Mouse (Mus musculus): ENCODE results near the gene Pla2g6.
A peak's percentile ranks its signal among the peaks of the same experiment; 100 is the strongest.

Pla2g6 gene

GRCm38 (mm10) chr15:79350866-79351265 is 22.7 kb upstream of the Pla2g6 start:
- no peak for DNase-seq (ENCODE audit: low spot score in 2 of 2)

DNA sequence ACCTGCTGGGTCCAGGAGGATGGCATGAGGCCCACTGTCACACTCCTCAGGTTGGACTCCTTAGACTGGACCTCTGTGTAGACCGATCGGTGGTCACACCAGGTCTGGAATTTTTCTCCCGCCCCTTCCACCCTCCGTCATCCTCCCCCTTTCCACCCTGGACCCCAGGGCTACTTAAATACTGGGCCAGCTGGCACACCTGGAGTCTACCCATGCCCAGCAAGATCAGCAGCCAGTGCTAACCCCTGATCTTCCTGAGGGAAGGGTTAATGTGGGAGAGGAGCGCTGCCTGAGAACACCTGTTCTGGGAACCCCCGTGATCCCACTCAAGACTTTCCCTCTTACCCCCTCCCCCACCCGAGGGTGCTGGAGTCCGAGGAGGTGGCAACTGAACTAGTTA is 20.5 kb upstream of the Pla2g6 start:
- DNase-seq (ENCODE audit: low spot score in 2 of 2), result no peak

DNA sequence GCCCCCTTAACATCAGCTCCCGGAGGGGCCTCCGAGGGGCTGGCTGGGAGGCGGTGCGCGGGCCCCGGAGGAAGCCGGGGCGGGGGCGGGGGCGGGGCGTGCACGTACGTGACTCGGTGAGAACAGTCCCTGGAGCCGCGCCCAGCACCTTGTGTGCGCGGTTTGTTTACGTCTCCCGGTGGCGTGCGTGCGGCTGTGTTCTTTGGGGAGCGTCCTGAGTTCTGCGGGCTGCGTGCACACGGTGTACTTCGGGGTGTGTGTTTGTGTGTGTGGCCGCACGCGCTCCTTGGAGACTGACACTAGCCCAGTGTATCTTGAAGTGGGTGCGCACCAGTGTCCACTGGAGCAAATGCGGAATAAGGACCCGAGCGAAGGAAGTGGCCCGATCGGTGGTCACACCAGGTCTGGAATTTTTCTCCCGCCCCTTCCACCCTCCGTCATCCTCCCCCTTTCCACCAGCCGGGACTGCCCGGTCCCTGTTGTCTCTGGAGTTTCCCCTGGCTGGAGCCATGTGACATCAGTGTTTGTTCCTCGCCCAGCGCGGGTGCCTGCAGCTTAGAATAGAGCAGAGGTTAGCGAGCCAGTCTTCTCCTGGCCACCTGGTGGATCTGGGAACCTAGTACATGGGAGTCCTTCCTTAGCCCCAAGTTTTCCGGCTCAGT is 19.8 kb upstream of the Pla2g6 start:
- peak; percentile 69 to 72 for DNase-seq (ENCODE audit: low spot score in 2 of 2)

DNA sequence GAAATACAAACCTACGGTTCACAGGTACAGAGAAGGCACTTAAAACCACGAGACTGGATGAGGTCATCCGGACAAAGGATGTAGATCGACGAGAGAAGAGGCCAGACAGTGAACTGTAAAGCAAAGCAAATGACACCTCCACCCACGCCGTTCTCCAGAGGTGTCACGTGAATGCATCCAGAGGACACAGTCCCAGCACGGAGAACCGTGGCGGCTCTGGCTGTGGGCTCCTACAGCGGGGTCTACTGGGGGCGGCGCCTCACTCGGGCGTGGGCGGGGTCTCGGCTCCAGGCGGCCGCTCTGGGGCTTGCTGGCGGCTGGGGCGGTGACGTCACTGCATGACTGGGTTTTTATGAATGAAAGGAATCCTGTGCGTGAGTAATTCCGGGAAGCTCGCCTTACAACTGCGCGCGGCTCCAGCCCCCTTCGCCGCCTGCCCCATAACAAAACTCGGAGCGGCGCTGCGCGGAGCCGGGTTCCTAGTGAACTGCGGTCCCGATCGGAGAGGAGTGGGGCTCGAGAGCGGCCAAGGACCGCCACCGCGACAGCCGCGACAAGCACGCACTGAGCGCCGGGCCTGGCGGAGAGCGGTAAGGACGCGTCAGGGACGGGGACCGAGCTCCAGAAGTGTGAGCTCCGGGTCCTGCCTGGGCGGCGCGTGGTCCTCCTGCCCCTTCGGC is 19.1 kb upstream of the Pla2g6 start:
- peak; percentile 81 to 88 for DNase-seq (ENCODE audit: low spot score in 2 of 2)

GRCm38 (mm10) chr15:79346051-79346793 is 18.0 kb upstream of the Pla2g6 start, which contains the start of gene Maff:
Maff (plus strand) TSS chr15:79346621.
- no peak for DNase-seq (ENCODE audit: low spot score in 2 of 2)

DNA sequence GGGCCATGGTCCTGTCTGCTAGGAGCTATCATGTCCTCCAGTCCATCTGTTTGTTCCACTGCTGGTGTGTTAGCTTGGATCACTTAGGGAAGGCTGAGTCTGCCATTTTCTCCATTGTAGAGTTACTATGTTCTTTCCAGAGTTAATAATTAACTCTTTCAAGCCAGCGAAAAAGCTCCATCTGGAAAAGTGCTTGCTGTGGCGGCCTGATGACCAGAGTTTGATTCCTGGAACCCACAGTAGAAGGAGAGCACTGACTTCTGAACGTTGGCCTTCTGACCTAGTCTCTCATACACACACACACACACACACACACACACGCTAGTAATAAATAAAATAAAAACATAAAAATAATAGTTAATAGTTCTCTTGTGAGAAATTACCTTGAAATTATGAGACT is 16.4 kb upstream of the Pla2g6 start:
- DNase-seq (ENCODE audit: low spot score in 2 of 2), result no peak

DNA sequence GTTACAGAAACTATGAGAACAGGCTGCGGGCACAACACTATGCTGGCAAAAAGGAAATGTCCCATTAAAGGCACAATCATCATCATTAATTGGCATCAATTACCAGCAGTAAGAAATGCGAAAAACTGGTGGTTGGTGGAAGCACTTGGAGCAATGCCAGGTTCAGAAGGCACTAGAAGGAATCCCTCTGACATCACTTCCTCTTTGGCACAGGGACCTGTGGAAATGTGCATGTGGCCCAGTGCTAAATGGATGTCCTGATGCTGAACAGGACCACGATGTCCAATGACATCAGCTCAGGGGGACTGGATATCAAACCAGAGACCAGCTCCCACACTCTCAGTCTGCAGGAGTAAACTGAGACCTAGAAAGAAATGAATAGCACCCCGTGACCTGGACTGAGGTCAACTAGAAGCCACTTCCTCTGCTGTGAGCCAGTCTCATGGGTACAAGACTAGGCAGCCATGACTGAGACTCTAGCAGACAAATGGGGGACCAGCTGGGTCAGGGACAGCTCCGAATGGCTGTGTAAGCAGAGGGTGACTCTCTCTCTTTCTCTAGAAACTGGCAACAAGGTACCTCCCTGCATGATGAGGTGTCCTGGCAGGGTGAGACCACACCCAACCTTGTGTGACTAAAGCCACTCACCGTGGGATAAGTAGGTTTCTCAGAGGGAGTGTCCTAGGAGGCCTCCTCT is 14.6 kb upstream of the Pla2g6 start:
- DNase-seq (ENCODE audit: low spot score in 2 of 2), result no peak

GRCm38 (mm10) chr15:79338978-79339377 is 10.8 kb upstream of the Pla2g6 start:
- DNase-seq (ENCODE audit: low spot score in 2 of 2), result no peak

GRCm38 (mm10) chr15:79335061-79335655 is 7.0 kb upstream of the Pla2g6 start:
- no peak for DNase-seq (ENCODE audit: low spot score in 2 of 2)

DNA sequence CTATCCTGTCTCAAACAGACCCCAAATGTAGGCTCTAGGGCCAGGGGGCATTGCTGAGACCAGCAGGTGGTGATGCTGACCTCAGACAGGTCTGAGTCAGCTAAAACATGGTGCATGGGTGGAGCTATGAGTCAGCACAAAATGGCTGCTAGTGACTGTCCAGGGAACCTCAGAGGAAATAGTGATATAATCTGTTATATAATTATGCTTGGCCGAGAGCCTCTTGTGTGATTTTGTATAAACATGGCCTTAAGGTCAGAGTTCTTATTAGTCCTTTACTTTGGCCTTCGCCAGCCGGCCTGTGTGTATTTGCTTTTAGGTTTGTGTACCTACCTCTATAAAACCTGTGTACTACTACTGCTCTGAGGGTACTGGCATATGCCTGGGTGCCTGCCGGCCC is 5.2 kb upstream of the Pla2g6 start:
- peak in 1 of 2 experiments; percentile 62 for DNase-seq (ENCODE audit: low spot score in 2 of 2)

- no peak for DNase-seq (ENCODE audit: low spot score in 2 of 2)
Measured at GRCm38 (mm10) chr15:79330521-79330920, 2.3 kb upstream of the Pla2g6 start.

- no peak for DNase-seq (ENCODE audit: low spot score in 2 of 2)
Measured at GRCm38 (mm10) chr15:79329979-79330363, 1.8 kb upstream of the Pla2g6 start.

- no peak for DNase-seq (ENCODE audit: low spot score in 2 of 2)
Measured at GRCm38 (mm10) chr15:79329346-79329978, 1.3 kb upstream of the Pla2g6 start.

GRCm38 (mm10) chr15:79328939-79329275 is 717 bp upstream of the Pla2g6 start:
- no peak for DNase-seq (ENCODE audit: low spot score in 2 of 2)

DNA sequence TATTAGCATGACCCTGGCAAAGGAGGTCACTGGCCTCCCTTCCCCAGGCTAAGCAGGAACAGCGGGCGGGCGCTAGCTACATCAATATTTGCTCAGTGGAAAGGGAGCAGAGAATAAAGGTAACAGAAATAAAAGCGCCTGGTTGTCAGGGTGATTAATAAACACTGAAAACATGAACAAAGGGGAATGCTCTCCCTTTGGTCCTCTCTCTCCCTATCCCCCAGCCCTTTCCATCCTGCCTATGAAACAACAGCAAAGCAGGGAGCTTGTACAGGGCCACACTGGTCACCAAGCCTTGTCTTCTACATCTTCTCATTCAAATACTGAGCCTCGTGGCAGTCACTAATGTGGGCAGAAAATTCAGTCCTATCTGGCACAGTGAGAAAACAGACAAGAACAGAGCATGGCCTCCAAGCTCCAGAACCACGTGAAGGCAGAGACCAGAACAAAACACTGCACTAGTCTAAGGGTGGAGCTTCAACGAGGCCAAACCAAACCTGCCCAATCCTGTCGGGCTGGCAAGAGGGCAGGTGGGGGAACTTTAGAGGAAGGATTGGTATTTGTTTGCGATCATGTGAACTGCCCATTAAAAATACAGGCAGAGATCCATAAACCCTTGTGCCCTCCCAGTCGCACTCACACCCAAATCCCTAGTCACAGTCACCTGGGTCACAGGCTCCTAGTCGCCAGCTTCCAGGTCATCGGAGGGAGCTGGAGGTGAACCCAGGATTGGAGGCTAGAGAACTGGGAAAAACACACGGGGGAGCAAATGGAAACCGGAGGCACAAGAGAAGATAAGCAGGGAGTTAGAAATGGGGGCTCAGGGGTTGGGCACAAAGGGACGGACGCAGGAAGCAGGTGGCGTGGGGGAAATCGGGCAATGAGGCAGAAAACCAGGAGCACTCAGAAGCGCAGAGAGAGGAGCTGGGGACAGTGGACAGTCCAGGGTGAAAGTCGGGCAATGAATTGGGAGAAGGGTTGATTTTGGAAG is 924 bp downstream of the Pla2g6 start:
- peak; percentile 57 to 68 for DNase-seq (ENCODE audit: low spot score in 2 of 2)

GRCm38 (mm10) chr15:79326264-79326663 is 1.9 kb downstream of the Pla2g6 start:
- no peak for DNase-seq (ENCODE audit: low spot score in 2 of 2)

DNA sequence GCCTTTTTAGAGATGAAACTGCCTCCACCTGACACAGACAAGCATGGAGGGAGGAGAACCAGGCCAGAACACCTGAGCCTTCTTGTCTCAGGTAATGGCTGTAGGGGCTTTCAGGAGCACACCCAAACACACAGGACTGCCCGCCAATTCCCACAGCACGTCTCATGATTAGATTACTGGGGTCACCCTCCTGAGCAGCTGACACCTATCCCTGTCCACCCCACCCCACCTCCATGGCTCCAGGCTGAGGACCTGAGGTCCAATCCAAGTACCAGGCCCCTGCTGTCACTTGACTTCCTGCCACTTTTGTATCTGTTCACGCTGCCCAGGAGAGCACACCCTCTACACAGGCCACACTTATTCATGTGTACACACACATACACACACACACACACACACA is 2.4 kb downstream of the Pla2g6 start:
- DNase-seq (ENCODE audit: low spot score in 2 of 2), result no peak

GRCm38 (mm10) chr15:79324373-79324772 is 3.8 kb downstream of the Pla2g6 start:
- DNase-seq (ENCODE audit: low spot score in 2 of 2), result no peak

- DNase-seq (ENCODE audit: low spot score in 2 of 2), result no peak
Measured at GRCm38 (mm10) chr15:79323791-79324155, 4.4 kb downstream of the Pla2g6 start.

Data from urinary bladder, adult 18-20 months (tissue).